Mouse (Mus musculus): ENCODE data around the gene Alox12b. TPM values are rescaled to one million over a fixed set of nuclear protein-coding genes. Genes with fewer than 3 reads are reported as not detected.

Alox12b gene
- polyA plus RNA-seq, 1 experiment from 2014 or later = 0.27 TPM

- H3K4me3 ChIP-seq (ENCODE audit: low read depth, low read length) = 0 out of 2 replicates have a peak overlapping the region, but pooled peaks have one; percentile 1
- WGBS = 41% methylated on average over 2 of the region's 2 CpGs
- DNase-seq (ENCODE audit: low spot score) (peak; percentile 29), ATAC-seq (replicated peaks; ENCODE audit: insufficient number of reproducible peaks, low FRiP score, low TSS enrichment, low read depth) (no peak)
- no peak overlapping the region for H3K27ac ChIP-seq (replicated peaks; ENCODE audit: low read depth, low read length)
- H3K4me2 ChIP-seq (ENCODE audit: low read depth, low read length) = peak overlapping the region; percentile 13
- no peaks in the 10 kb centered on the region for H3K9me3 ChIP-seq (replicated peaks; ENCODE audit: control insufficient read depth, low read length)
- H3K4me1 ChIP-seq (ENCODE audit: control insufficient read depth, insufficient read depth, low read length) = no peaks in the 10 kb centered on the region
- H3K36me3 ChIP-seq (replicated peaks; ENCODE audit: control insufficient read depth, insufficient read depth, low read depth, low read length) = no peaks in the 10 kb centered on the region
- H3K9ac ChIP-seq (replicated peaks; ENCODE audit: low read length) = no peak overlapping the region; the same call in 1 of the 2 replicates
- no peaks in the 10 kb centered on the region for H3K27me3 ChIP-seq (ENCODE audit: control insufficient read depth, insufficient read depth, low read length)
Measured at GRCm38 (mm10) chr11:69211431-69211830, 54.6 kb downstream of the Alox12b start.

DNA sequence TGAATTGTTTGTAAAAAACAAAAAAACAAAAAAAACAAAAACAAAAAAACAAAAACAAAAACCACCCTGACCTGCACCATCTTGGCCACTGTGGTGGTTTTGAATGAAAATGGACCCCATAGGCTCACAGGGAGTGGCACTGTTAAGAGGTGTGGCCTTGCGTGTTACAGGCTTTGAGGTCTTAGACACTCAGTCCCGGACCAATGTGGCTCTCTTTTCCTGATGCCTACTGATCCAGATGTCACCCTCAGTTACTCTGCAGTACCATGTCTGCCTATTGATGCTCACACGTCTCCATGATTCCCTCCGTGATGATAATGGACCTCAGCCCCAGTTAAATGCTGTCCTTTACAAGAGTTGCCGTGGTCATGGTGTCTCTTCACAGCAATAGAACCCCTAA is 60.6 kb downstream of the Alox12b start:
- H3K9me3 ChIP-seq (replicated peaks; ENCODE audit: control insufficient read depth, low read length) = no peaks in the 10 kb centered on the region
- WGBS = 89% methylated on average over 5 of the region's 5 CpGs
- H3K4me1 ChIP-seq (ENCODE audit: control insufficient read depth, insufficient read depth, low read length) = no peaks in the 10 kb centered on the region
- H3K27me3 ChIP-seq (ENCODE audit: control insufficient read depth, insufficient read depth, low read length) = no peaks in the 10 kb centered on the region
- ATAC-seq (replicated peaks; ENCODE audit: insufficient number of reproducible peaks, low FRiP score, low TSS enrichment, low read depth) (no peak), DNase-seq (ENCODE audit: low spot score) (no peak)
- H3K27ac ChIP-seq (replicated peaks; ENCODE audit: low read depth, low read length) = no peak overlapping the region
- H3K4me3 ChIP-seq (ENCODE audit: low read depth, low read length) = no peak overlapping the region
- H3K4me2 ChIP-seq (ENCODE audit: low read depth, low read length) = no peak overlapping the region
- no peaks in the 10 kb centered on the region for H3K36me3 ChIP-seq (replicated peaks; ENCODE audit: control insufficient read depth, insufficient read depth, low read depth, low read length)
- H3K9ac ChIP-seq (replicated peaks; ENCODE audit: low read length) = no peak overlapping the region

DNA sequence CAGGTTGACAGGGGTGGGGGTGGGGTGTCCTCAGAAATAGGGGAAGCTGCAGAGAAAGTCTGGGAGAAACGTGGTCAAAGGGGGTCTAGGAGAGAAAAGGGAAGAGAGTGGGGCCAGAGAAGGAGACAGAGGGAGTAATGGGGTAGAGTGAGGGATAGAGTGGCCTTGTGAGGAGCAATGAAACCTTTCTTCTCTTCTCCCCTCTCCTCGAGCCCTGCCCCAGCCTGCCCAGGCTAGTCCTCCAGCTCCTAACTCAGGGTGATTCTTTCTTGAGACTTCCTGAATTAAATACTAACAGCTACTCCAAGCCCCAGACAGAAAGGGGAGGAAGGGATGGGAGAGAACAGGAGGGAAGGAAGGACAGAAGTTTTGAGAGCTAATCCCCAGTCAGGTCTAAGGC is 61.9 kb downstream of the Alox12b start:
- no peaks in the 10 kb centered on the region for H3K9me3 ChIP-seq (replicated peaks; ENCODE audit: control insufficient read depth, low read length)
- H3K27me3 ChIP-seq (ENCODE audit: control insufficient read depth, insufficient read depth, low read length) = no peaks in the 10 kb centered on the region
- WGBS = 58% methylated on average over 2 of the region's 2 CpGs
- DNase-seq (ENCODE audit: low spot score) = no peak
- H3K4me1 ChIP-seq (ENCODE audit: control insufficient read depth, insufficient read depth, low read length) = no peaks in the 10 kb centered on the region
- ATAC-seq (replicated peaks; ENCODE audit: insufficient number of reproducible peaks, low FRiP score, low TSS enrichment, low read depth) = no peak
- no peak overlapping the region for H3K9ac ChIP-seq (replicated peaks; ENCODE audit: low read length)
- no peak overlapping the region for H3K4me3 ChIP-seq (ENCODE audit: low read depth, low read length)
- no peak overlapping the region for H3K27ac ChIP-seq (replicated peaks; ENCODE audit: low read depth, low read length)
- H3K4me2 ChIP-seq (ENCODE audit: low read depth, low read length) = no peak overlapping the region
- no peaks in the 10 kb centered on the region for H3K36me3 ChIP-seq (replicated peaks; ENCODE audit: control insufficient read depth, insufficient read depth, low read depth, low read length)

Other genes starting within 250 kb of the Alox12b start
- gene Odf4, start 229.9 kb upstream of the Alox12b start, polyA plus RNA-seq (2014; fragmentation: Nextera tagmentation; extraction: Ambion mirVana) = not detected in 2 replicates
- gene Arhgef15, start 199.5 kb upstream of the Alox12b start, polyA plus RNA-seq (2014; fragmentation: Nextera tagmentation; extraction: Ambion mirVana) = 4.4 and 4.5 TPM in 2 replicates
- 2.0 and 2.4 TPM in 2 replicates for gene Slc25a35, start 188.9 kb upstream of the Alox12b start, polyA plus RNA-seq (2014; fragmentation: Nextera tagmentation; extraction: Ambion mirVana)
- 69.2 and 71.2 TPM in 2 replicates for gene Rangrf, start 181.8 kb upstream of the Alox12b start, polyA plus RNA-seq (2014; fragmentation: Nextera tagmentation; extraction: Ambion mirVana)
- gene Pfas, start 148.5 kb upstream of the Alox12b start, polyA plus RNA-seq (2014; fragmentation: Nextera tagmentation; extraction: Ambion mirVana) = 34.4 and 34.8 TPM in 2 replicates
- 63.2 and 68.3 TPM in 2 replicates for gene Ctc1, start 141.1 kb upstream of the Alox12b start, polyA plus RNA-seq (2014; fragmentation: Nextera tagmentation; extraction: Ambion mirVana)
- gene Aurkb, start 111.3 kb upstream of the Alox12b start, polyA plus RNA-seq (2014; fragmentation: Nextera tagmentation; extraction: Ambion mirVana) = 162 and 175 TPM in 2 replicates
- gene Borcs6, start 97.3 kb upstream of the Alox12b start, polyA plus RNA-seq (2014; fragmentation: Nextera tagmentation; extraction: Ambion mirVana) = 6.4 and 7.7 TPM in 2 replicates
- gene Tmem107, start 86.2 kb upstream of the Alox12b start, polyA plus RNA-seq (2014; fragmentation: Nextera tagmentation; extraction: Ambion mirVana) = 40.4 and 43.1 TPM in 2 replicates
- gene Vamp2, start 68.5 kb upstream of the Alox12b start, polyA plus RNA-seq (2014; fragmentation: Nextera tagmentation; extraction: Ambion mirVana) = 48.8 and 61.9 TPM in 2 replicates
- gene Per1, start 61.8 kb upstream of the Alox12b start, polyA plus RNA-seq (2014; fragmentation: Nextera tagmentation; extraction: Ambion mirVana) = 5.5 and 6.5 TPM in 2 replicates
- gene Hes7, start 36.6 kb upstream of the Alox12b start, polyA plus RNA-seq (2014; fragmentation: Nextera tagmentation; extraction: Ambion mirVana) = 0.11 TPM in 1 of 2 replicates, not detected in the other
- not detected in 2 replicates for gene 9130213A22Rik, start 34.4 kb upstream of the Alox12b start, polyA plus RNA-seq (2014; fragmentation: Nextera tagmentation; extraction: Ambion mirVana)
- gene Aloxe3, start 31.1 kb upstream of the Alox12b start, polyA plus RNA-seq (2014; fragmentation: Nextera tagmentation; extraction: Ambion mirVana) = 0.25 and 0.88 TPM in 2 replicates
- gene Alox8, start 40.9 kb downstream of the Alox12b start, polyA plus RNA-seq (2014; fragmentation: Nextera tagmentation; extraction: Ambion mirVana) = not detected in 2 replicates
- 0.06 TPM in 1 of 2 replicates, not detected in the other for gene Gucy2e, start 80.0 kb downstream of the Alox12b start, polyA plus RNA-seq (2014; fragmentation: Nextera tagmentation; extraction: Ambion mirVana)
- gene Cntrob, start 166.8 kb downstream of the Alox12b start, polyA plus RNA-seq (2014; fragmentation: Nextera tagmentation; extraction: Ambion mirVana) = 16.9 and 19.3 TPM in 2 replicates
- 184 and 204 TPM in 2 replicates for gene Trappc1, start 167.0 kb downstream of the Alox12b start, polyA plus RNA-seq (2014; fragmentation: Nextera tagmentation; extraction: Ambion mirVana)
- 0.85 and 2.2 TPM in 2 replicates for gene Kcnab3, start 169.3 kb downstream of the Alox12b start, polyA plus RNA-seq (2014; fragmentation: Nextera tagmentation; extraction: Ambion mirVana)
- gene Rnf227, start 183.5 kb downstream of the Alox12b start, polyA plus RNA-seq (2014; fragmentation: Nextera tagmentation; extraction: Ambion mirVana) = 23.7 and 25.2 TPM in 2 replicates
- gene Chd3, start 212.4 kb downstream of the Alox12b start, polyA plus RNA-seq (2014; fragmentation: Nextera tagmentation; extraction: Ambion mirVana) = 48.0 and 52.1 TPM in 2 replicates
- gene Naa38, start 238.5 kb downstream of the Alox12b start, polyA plus RNA-seq (2014; fragmentation: Nextera tagmentation; extraction: Ambion mirVana) = 123 and 135 TPM in 2 replicates
- gene Cyb5d1, start 238.6 kb downstream of the Alox12b start, polyA plus RNA-seq (2014; fragmentation: Nextera tagmentation; extraction: Ambion mirVana) = 33.3 TPM in 2 replicates
- 13.6 and 18.1 TPM in 2 replicates for gene Tmem88, start 241.2 kb downstream of the Alox12b start, polyA plus RNA-seq (2014; fragmentation: Nextera tagmentation; extraction: Ambion mirVana)

Data from embryonic facial prominence, embryonic 11.5 days (tissue).